Mouse (Mus musculus) large intestine, adult 2 months (tissue): Measurements from ENCODE around the gene Lsamp. TPM values are rescaled to one million over a fixed set of nuclear protein-coding genes. Genes with fewer than 3 reads are reported as not detected.
"Not testable (repeated sequence)": the region's sequence is repeated elsewhere in the genome, so short reads cannot be mapped to it uniquely, and the experiment has no call there.

ENCODE experiments used
- DNase-seq: peaks from one replicate; pipeline ENCODE4 v3.0.0-alpha.2; 2012; ENCODE audit warnings: low read depth, low spot score
- WGBS: fragments of 180-500 bp; shearing (Covaris S2); methylation state at CpG from one replicate; pipeline ENCODE4 v1.1.7; 2018; 5-methylcytosine and 5-hydroxymethylcytosine counted together
- polyA plus RNA-seq: library from polyadenylated mRNA; depleted of rRNA; stranded (reverse); fragments of >200 nt; gene quantifications from 2 replicates; pipeline ENCODE4 v1.2.3, GENCODE M21; 2012

Gene Lsamp
- polyA plus RNA-seq, 1 experiment: 0.53 TPM

DNA sequence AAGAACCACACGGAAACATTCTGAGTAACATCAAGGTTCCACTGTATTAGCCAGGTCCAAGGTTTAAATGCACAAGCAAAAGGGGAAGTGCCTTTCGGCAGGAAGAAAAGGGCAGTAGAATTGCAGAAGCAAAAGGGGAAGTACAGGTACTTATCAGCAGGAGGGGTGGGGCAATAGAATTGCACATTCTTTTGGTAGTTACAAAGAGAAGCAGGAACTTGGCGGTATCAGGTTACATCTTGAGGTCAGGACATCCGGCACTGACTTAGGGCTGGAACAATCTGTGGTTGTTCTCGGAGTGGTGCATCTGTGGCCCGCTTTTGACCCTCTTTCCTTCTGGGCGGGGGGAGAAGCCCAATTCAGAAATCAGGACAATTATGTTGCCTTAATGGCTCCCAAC is 636.9 kb downstream of the Lsamp start:
- DNase-seq: not testable (repeated sequence)
- 60% methylated on average over 7 of the region's 7 CpGs for WGBS

DNA sequence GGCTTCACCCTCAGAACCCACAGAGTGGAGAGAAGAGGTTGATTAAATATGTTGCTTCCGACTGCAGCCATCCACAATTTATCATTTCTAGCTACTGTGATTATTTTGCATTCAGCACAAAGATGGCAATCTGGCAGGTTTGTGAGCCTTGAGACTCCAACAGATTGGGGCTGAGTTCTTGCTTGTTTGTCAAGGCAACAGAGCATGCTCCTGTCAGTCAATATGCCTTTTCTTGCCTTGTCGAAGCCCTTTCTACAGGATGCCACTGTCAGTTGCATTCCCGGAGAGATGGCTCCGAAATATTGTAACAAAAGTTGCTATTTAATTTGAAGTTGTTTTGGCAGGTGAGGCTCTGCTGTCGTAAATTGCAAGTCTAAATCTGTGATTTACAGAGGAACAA is 643.0 kb downstream of the Lsamp start:
- WGBS: 79% methylated on average over 5 of the region's 5 CpGs
- DNase-seq: no peak

DNA sequence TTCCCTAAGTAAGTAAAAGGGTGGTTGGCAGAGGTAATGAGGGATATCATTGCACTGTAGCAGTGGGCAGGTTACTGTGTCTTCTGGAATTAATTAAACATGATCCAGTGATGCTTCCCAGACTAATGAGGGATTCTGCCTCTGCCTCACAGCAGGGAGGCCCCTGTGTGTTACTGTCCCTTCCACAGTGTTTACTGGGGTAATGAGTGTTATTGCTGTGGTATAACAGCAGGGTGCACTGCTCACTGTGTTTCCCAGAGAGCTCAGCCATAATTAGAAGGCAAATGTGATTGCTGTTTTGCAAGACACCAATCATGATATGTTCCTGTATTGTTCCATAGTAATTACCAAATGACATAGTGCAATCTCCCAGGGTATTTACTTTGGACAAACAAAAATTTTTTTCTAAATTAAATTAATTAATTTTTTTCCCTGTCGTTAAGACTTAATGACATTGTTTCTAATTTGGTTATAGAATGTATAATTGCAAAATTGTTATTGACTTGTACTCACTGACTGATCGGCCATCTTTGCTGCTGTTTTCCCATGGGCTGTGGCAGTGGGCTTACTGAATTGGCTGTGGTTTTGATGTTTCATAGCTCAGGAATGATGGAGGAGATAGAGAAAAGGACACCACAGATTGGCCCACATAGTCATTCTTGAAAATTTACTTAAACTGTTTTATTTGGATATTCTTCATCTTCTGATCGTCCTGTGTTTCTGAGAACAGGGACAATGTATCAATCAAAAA is 655.6 kb downstream of the Lsamp start:
- 78% methylated on average over 3 of the region's 3 CpGs for WGBS
- no peak for DNase-seq

- WGBS: 92% methylated on average over 5 of the region's 5 CpGs
- DNase-seq: no peak
Measured at GRCm38 (mm10) chr16:40652800-40653199, 668.6 kb downstream of the Lsamp start.

DNA sequence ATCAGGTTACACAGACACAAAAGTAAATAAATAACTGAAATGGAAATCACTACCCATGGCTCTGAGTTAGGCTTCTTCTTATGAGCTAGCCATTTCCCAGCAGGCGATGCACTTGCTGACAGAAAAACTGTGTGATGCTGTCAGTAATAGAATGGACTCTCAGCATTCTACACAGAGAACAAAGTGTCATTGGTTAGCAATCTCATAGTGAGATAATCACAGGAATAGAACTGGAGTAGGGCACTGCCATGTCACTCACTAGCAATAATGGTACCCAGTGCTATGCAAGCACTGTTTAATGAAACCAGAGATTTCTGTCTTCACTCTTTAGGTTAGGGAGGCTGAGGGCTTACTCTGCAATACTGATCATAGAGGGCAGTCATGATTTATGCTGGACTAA is 669.3 kb downstream of the Lsamp start:
- 84% methylated on average over 1 of the region's 1 CpGs for WGBS
- no peak for DNase-seq

DNA sequence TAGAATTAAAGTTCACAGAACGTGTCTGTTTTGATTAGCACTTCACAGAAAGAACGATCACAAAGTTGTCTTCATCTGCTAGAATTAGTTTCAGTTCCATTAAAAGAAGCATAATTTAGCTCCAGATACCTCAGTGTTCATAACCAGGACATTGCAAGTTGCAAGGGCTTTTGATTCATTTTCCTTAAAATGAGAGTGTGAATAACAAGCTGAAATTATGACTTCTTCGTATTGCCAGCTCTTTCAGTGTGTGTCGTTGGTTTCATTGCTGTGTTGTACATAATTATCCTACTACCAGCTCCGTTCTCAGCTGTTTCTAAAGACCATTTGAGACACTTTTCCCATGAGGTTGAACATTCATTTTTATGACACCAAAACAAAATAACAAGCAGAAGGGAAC is 672.2 kb downstream of the Lsamp start:
- DNase-seq: no peak
- WGBS: 69% methylated on average over 5 of the region's 5 CpGs

DNA sequence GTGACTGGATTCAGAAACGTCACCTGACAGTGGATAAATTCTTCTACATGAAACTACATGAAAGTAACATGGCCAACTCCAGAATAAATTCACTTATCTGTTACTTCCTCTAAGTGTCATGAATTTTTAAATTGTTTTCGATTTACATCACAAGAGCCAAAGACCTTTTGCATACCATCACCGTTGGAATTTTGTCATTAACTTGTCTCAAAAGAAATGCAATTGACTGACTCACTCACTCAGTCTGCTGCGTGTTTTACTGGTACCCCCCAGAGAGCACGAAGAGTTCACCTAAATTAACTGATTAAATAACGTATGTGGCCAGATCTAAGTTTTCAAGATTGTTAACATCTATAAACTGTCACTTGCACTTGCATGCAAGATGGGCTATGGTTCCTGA is 672.7 kb downstream of the Lsamp start:
- no peak for DNase-seq
- WGBS: 53% methylated on average over 6 of the region's 6 CpGs

DNA sequence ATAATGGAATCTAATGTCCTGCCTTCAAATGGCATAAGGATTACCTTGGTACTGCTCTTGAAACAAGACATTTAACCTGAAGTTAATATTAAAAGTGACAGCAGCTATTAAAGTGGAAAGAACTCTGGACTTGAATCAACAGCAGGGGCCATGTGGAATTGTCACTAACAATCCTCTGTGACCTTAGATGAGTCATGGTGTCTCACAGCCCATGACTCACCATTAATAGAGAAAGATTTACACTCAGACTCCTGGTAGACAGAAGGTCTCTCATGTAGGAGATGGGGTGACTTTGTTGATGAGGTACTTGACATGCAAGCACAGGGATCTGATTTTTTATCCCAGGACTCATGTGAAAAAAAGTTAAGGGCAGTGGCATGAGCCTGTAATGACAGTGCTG is 701.4 kb downstream of the Lsamp start:
- DNase-seq: no peak

DNA sequence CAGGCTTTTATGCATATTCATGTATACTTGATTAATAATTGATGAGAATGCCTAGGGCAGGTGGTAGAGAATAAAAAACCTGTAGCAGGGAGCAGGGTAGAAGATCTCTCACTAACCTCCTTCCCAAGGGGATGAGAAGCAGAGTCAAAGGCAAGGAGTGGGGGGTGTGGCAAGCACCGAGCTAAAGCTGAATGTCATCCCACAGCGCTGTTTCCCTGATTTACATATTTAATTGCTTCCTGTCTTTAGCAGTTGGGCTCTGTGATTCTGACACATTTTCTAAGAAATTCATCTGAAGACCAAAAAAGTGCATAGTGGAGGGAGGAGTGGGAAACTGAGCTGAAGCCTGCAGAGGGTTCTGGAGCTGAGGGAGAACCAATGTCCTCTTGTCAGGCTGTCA is 708.1 kb downstream of the Lsamp start:
- DNase-seq: no peak
- 22% methylated on average over 2 of the region's 2 CpGs for WGBS

DNA sequence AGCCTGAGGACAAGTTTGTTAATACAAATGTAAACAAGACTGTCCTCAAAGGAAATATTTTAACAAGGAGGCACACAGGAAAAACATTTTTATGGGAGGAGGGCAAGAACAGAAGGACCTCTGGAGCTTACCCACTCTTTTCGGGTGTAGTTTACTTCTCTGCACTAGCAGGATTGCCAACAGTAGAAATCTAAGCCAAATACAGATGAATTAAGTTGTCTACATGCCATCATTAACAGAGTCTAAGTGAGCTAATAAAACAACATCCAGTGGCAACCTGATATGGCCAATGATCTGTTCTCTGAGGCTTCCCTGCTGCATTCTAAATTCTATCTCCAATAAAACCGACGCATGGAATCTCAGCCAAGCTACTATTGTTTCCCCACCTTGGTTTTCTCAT is 713.1 kb downstream of the Lsamp start:
- no peak for DNase-seq
- 73% methylated on average over 3 of the region's 3 CpGs for WGBS

GRCm38 (mm10) chr16:40708558-40708957 is 724.4 kb downstream of the Lsamp start:
- DNase-seq: no peak
- WGBS: 64% methylated on average over 2 of the region's 2 CpGs

DNA sequence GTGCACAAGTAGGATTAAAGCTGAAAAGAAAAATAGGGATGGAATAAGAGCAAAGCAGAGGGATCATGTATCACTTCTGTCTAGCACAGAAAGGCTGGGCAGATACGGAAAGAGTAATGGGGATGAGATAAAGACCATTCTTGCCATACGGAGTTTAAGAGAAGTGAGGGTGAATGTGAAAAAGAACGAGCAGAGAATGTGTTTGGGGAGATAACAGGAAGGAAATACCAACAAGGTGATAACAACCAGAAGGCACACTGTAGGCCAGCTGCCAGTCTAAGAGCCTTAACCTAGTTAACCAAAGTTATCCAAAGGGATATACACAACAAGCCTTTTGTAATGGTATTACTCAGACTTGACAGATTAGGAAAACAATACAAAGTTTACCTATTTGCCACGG is 725.4 kb downstream of the Lsamp start:
- WGBS: 46% methylated on average over 4 of the region's 4 CpGs
- DNase-seq: no peak

- no peak for DNase-seq
- 70% methylated on average over 3 of the region's 3 CpGs for WGBS
Measured at GRCm38 (mm10) chr16:40710068-40710467, 725.9 kb downstream of the Lsamp start.

DNA sequence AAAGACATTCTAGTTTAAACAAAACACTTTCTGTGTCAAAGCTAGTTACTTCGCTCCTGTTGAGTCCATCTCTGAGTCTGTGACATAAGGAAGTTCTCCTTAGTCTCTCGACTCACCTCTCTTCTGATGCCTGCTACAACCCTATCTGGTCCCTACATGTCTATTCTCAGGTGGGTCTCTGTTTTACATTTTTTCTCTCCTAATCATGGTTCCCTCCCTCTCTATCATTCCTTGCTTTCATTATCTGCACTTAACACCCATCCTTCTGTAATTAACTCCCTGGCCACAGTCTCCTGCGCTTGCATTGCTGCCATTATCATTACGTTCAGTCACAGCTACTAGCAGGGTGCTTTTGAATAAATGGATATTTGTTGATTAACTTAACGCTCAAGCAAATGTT is 726.3 kb downstream of the Lsamp start:
- WGBS: 82% methylated on average over 5 of the region's 5 CpGs

DNA sequence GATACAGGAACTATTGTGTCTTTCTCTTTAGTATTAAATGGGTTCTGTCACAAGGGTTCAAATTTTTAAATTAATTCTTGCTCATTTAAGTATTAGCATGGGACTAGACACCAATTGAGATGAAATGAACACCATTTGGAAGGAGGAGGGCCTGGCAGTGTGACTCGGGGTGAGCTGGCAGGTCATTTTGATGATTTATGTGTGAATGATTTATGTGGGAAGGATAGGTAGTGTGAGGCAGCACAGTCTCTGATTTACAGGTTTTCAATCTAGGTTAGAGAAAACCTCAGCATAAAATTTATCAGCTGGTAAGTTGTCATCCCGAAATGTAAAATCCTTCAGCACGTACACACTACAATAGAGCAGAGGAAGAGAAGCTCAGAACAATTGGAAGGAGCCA is 729.6 kb downstream of the Lsamp start:
- DNase-seq: no peak
- WGBS: 49% methylated on average over 3 of the region's 3 CpGs

More for the DNA sequence above, 726.3 kb downstream of the Lsamp start:
- DNase-seq: no peak

- DNase-seq: no peak
- WGBS: 38% methylated on average over 6 of the region's 6 CpGs
Measured at GRCm38 (mm10) chr16:40739015-40739414, 754.9 kb downstream of the Lsamp start.

DNA sequence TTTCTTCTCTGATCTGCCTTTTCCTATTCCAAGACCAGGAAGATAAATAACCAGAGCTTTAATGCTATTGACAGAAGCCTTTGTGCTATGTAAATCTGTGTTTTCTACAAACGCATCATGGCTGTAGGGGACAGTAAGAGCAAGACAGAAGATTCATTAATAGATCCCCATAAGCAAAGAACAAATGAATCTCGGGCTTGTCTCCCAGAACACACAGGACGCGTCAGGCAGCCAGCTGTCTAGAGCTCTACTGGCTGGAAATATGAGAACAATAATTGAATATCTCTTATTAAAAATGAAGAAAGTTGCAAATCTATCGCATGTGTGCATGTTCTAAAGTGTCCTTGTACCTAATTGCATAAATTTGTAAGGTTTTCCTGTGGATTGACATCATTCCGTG is 755.6 kb downstream of the Lsamp start:
- DNase-seq: no peak
- WGBS: 82% methylated on average over 6 of the region's 6 CpGs

GRCm38 (mm10) chr16:40740273-40740672 is 756.1 kb downstream of the Lsamp start:
- no peak for DNase-seq
- 77% methylated on average over 8 of the region's 8 CpGs for WGBS

DNA sequence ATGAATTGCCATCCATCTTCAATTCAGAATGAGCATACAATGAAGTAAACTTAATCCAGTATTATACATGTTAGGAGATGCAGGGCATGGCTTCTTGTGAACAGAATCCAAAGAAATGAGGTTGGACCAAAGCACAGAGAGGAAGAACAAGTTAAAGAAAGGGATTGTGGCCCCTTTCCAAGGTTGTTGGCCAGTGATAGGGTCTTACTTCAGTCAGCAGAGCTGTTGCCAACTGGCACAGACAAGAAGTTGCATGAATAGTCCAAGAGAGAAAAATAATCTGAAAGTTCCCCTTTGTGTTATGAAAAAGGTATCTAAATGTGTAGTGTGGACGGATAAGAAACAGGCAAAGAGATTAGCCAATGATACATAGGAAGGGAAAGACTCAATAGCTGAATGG is 843.0 kb downstream of the Lsamp start:
- 40% methylated on average over 1 of the region's 1 CpGs for WGBS
- no peak for DNase-seq

- no peak for DNase-seq
Measured at GRCm38 (mm10) chr16:40831536-40831935, 847.4 kb downstream of the Lsamp start.

DNA sequence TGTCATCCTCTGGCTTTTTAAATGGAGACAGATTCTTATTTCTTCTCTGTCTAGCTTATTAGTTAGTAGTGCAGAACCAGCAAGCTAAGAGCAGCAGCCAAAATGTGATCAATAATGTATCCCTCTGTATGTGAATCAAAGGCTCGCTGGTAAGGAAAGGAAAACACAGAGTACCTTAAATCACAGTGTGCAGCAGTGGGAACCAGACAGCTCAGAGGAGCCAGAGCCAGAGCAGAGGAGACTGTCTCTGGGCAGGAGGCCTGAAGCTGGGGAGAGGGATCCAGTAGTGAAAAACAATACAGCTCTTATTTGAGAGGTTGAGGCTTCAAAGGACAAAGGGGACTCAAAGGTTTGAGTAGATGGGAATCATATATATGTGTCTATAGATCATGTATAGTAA is 857.6 kb downstream of the Lsamp start:
- no peak for DNase-seq
- 67% methylated on average over 1 of the region's 1 CpGs for WGBS

DNA sequence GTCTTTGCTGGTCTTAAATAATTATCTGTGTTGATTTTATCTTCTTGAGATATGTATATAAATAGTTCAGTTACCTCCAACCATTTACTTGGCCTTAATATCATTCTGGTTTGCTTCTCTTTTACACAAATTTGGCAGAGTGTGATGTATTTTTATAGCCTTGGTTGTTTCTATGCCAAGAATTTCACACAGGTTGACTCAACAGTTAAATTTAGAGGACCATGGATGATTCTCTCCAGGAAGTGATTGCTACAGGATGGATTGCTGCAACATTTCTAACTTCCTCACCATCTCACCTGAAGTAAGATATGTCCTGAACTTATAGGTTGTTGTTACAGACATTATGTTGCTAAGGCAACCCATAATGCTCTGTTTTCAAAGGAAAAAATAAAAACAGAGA is 882.6 kb downstream of the Lsamp start:
- DNase-seq: no peak
